Mouse (Mus musculus) bone marrow macrophage, adult 2 months (primary cell): Measurements from ENCODE around the gene Klrb1. TPM values are rescaled to one million over a fixed set of nuclear protein-coding genes. Genes with fewer than 3 reads are reported as not detected.

ENCODE experiments used
- H3K27ac ChIP-seq: 2 replicates; pipeline ENCODE4 v1.5.1; 2012; ENCODE audit warnings: low read depth, low read length; ENCODE audit not compliant: insufficient read depth
- H3K4me1 ChIP-seq: 2 replicates; pipeline ENCODE4 v1.6.1; 2012; ENCODE audit warnings: low read length; ENCODE audit not compliant: control insufficient read depth, insufficient read depth
- H3K4me3 ChIP-seq: 2 replicates; pipeline ENCODE4 v1.5.1; 2012; ENCODE audit warnings: mild to moderate bottlenecking, low read length, moderate library complexity; ENCODE audit not compliant: insufficient read depth
- CTCF ChIP-seq: IDR thresholded peaks from 2 replicates; pipeline ENCODE4 v1.5.1; 2012; ENCODE audit warnings: low read depth, mild to moderate bottlenecking, low read length, moderate library complexity
- POLR2A ChIP-seq: IDR thresholded peaks from 2 replicates; pipeline ENCODE4 v1.6.1; 2012; ENCODE audit warnings: mild to moderate bottlenecking, low read depth, low read length, borderline replicate concordance
- polyA plus RNA-seq: library from polyadenylated mRNA; stranded (reverse); fragments of >200 nt; gene quantifications from 2 replicates; pipeline ENCODE4 v1.2.4, GENCODE M21; 2012; ENCODE audit not compliant: missing spikeins, insufficient read depth, insufficient read length

The Klrb1 gene
- polyA plus RNA-seq, 1 experiment, result not detected

DNA sequence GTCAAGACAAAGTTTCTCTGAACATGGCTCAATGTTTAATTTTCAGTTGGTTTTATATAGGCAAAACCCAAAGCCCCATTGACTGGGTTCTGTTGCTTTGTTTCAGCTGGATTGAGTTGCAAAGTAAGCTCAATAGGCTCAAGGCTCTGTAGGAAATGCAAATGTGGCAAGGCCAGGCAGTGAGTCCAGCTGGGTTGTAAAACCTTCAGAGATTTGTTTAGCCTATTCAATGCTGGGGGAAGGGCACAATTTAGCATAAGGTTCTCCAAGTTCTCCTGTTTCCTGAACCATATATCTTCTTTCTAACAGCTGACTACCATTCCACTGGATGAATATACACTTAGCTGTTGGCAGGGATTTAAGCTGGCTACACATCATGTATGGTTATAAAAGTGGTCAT is 12.0 kb upstream of the Klrb1 start:
- no peak overlapping the region for H3K4me3 ChIP-seq
- no peaks in the 10 kb centered on the region for H3K4me1 ChIP-seq
- TF ChIP-seq CTCF (no peak), POLR2A (no peak)
- no peak overlapping the region for H3K27ac ChIP-seq

DNA sequence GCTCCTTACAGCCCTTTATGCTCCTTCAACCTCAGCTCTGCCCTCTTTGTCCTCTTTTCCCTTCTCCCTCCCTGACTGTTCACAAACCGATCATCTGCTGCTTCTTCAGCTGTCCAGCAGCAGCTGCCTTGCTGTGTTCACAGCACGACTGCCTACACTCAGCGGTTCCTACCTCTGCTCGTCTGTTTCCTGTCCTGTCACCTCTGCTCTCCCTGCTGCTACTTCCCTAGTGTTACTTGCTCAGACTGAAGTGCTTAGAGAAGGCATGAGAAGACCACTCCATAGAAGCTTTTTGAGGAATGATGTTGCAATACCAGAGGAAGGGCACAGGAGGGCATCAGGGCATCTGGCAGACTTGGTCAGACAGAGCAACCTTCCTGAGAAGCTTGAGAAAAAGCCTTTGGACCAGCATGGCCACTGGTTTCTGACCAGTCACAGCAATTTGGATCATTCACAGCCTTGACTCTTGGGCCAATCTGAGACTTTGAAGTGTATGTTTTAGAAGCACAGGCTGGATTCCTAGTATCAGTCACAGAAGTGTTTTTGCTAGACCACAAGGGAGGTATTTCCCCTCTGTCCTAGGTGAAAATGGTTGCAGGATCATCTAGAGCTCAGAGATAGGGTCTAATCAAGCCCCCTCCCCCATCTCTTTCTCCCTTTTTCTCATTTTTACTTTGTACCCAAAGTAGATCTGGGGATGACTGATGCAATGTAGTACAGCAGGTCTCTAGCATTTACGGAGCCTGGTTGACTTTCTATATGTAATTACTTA is 11.2 kb upstream of the Klrb1 start:
- TF ChIP-seq POLR2A (no peak), CTCF (no peak)
- no peaks in the 10 kb centered on the region for H3K4me1 ChIP-seq
- H3K4me3 ChIP-seq, result no peak overlapping the region
- H3K27ac ChIP-seq, result no peak overlapping the region

DNA sequence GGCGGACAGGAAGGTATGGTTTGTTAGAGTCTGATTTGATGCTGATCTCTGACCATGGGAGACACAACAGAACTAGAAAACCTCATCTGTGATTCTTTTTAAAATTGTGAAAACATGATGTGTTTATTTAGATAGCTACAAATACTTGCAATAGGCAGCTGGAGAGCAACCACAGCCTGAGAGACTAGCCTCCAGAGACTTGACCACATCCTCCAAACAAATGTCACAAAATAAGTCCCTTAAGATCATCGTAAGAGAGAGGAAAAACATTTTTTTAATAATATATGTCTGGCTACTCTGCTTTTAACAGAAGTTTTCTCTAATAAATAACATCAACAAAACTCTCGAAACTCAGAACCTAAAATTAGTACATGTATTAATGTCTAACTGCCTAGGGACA is 9.2 kb upstream of the Klrb1 start:
- Histone ChIP-seq H3K4me3 (no peak overlapping the region), H3K4me1 (no peaks in the 10 kb centered on the region), H3K27ac (no peak overlapping the region)
- no peak for TF ChIP-seq POLR2A
- TF ChIP-seq CTCF, result no peak

GRCm38 (mm10) chr6:128701691-128702090 is 21.2 kb downstream of the Klrb1 start:
- Histone ChIP-seq H3K4me1 (no peaks in the 10 kb centered on the region), H3K4me3 (no peak overlapping the region), H3K27ac (no peak overlapping the region)
- TF ChIP-seq CTCF (no peak), POLR2A (no peak)

GRCm38 (mm10) chr6:128679574-128679973 is 43.3 kb downstream of the Klrb1 start:
- H3K27ac ChIP-seq, result no peak overlapping the region
- no peak for TF ChIP-seq POLR2A
- no peak for TF ChIP-seq CTCF
- H3K4me1 ChIP-seq, result no peaks in the 10 kb centered on the region
- H3K4me3 ChIP-seq, result no peak overlapping the region

GRCm38 (mm10) chr6:128669936-128670335 is 52.9 kb downstream of the Klrb1 start:
- TF ChIP-seq POLR2A (no peak), CTCF (no peak)
- Histone ChIP-seq H3K4me3 (no peak overlapping the region), H3K27ac (no peak overlapping the region), H3K4me1 (no peaks in the 10 kb centered on the region)

GRCm38 (mm10) chr6:128662206-128662605 is 60.7 kb downstream of the Klrb1 start, which contains the start of gene Clec2h:
Clec2h (plus strand) TSS chr6:128662385.
- TF ChIP-seq POLR2A (no peak), CTCF (no peak)
- Histone ChIP-seq H3K4me3 (no peak within 1 kb of the TSS), H3K4me1 (no peaks in the 10 kb centered on the region), H3K27ac (no peak within 1 kb of the TSS)

DNA sequence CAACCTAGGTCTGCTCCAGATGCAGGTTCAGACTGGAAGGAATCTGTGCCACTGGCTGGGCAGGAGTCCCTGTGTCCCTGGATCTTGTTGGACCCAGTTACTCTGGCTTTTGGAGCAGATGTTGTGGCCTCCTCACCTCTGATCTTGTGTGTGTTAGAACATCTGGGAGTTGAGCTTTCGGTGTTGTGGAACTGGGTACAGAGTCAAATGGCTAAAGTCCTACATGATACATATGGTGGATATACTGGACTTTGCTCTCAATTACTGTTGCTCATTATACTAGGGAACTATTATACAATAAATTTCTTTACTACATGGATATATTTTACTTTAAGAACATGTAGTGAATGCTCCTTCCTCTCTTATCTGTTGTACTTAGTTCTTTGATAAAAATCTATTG is 61.6 kb downstream of the Klrb1 start:
- Histone ChIP-seq H3K4me1 (no peaks in the 10 kb centered on the region), H3K4me3 (no peak overlapping the region), H3K27ac (no peak overlapping the region)
- no peak for TF ChIP-seq CTCF
- no peak for TF ChIP-seq POLR2A

Other genes with a start within 250 kb of the Klrb1 start
- gene Pzp, start 196.3 kb downstream of the Klrb1 start, polyA plus RNA-seq, result not detected in 2 replicates
- 0.84 TPM in 1 of 2 replicates, not detected in the other for gene A2ml1, start 141.5 kb downstream of the Klrb1 start, polyA plus RNA-seq
- not detected in 2 replicates for gene Klrb1a, start 99.5 kb downstream of the Klrb1 start, polyA plus RNA-seq
- gene Clec2h, start 60.7 kb downstream of the Klrb1 start, polyA plus RNA-seq, result not detected in 2 replicates
- not detected in 2 replicates for gene Klrb1c, start 66.2 kb upstream of the Klrb1 start, polyA plus RNA-seq
- not detected in 2 replicates for gene Gm44511, start 103.3 kb upstream of the Klrb1 start, polyA plus RNA-seq
- gene Klrb1b, start 103.3 kb upstream of the Klrb1 start, polyA plus RNA-seq, result not detected in 2 replicates
- gene Clec2i, start 164.5 kb upstream of the Klrb1 start, polyA plus RNA-seq, result 4.0 and 7.6 TPM in 2 replicates
- 1.4 and 1.5 TPM in 2 replicates for gene BC035044, start 168.1 kb upstream of the Klrb1 start, polyA plus RNA-seq
- not detected in 2 replicates for gene Clec2g, start 211.3 kb upstream of the Klrb1 start, polyA plus RNA-seq